Mouse (Mus musculus): ENCODE data around the gene Gramd4. TPM values are rescaled to one million over a fixed set of nuclear protein-coding genes. Genes with fewer than 3 reads are reported as not detected.

Gene Gramd4
- polyA plus RNA-seq (2012; rRNA removed): 27.5 and 32.3 TPM in 2 replicates

DNA sequence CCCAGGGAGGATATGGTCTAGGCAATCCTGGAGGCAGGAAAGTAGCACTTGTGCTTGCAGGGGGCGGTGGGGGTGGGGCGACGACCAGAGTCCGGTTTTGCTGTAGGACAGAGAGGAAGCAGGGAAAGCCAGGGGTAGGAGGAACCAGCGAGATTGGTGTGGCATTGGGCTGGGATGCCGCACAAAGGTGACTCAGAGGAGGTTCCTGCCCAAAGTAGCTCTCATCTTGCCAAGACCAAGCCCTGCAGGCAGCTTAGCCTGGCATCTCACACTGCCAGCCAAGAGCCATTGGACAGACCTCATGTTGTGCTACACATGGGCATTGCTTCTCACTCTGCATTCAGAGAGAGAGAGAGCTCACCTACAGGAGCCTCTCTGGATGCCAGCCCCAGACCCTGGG lies at the start of gene Gramd4:
TSS of gene Gramd4 (plus strand) at position 283 of the 400 bp plus-strand sequence.

DNA sequence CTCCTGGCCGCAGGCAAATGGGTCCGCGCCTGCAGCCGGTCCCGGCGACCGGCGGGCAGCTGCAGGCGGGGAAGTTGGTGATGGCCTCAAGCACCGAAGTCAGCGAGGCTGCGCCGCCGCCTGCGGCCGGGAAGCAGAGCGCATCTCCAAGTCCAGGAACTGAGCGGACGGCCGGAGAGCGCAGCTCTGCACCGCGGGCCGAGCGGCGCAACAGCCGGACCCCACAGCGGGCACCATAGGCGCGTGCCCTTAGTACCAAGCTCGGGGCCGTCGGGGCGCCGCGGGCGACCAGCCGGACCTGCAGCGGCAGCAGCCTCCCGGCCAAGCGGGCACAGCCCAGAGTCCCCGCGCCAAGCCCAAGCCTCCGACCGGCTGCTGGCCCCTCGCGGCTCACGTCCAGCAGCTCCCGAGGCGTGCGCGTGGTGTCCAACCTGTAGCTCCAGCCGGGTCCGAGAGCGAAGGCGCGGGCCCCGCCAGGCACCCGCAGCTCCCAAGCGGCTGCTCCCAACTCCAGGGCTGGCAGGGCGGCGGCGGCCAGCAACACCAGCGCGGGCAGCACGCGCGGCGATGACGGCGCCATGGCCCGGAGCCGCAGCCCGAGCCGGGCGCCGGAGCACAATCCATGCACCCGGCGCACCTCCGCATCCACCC lies 24.2 kb upstream of the Gramd4 start, which contains the start of gene Celsr1:
TSS of gene Celsr1 (minus strand) at position 587 of the 651 bp plus-strand sequence.

DNA sequence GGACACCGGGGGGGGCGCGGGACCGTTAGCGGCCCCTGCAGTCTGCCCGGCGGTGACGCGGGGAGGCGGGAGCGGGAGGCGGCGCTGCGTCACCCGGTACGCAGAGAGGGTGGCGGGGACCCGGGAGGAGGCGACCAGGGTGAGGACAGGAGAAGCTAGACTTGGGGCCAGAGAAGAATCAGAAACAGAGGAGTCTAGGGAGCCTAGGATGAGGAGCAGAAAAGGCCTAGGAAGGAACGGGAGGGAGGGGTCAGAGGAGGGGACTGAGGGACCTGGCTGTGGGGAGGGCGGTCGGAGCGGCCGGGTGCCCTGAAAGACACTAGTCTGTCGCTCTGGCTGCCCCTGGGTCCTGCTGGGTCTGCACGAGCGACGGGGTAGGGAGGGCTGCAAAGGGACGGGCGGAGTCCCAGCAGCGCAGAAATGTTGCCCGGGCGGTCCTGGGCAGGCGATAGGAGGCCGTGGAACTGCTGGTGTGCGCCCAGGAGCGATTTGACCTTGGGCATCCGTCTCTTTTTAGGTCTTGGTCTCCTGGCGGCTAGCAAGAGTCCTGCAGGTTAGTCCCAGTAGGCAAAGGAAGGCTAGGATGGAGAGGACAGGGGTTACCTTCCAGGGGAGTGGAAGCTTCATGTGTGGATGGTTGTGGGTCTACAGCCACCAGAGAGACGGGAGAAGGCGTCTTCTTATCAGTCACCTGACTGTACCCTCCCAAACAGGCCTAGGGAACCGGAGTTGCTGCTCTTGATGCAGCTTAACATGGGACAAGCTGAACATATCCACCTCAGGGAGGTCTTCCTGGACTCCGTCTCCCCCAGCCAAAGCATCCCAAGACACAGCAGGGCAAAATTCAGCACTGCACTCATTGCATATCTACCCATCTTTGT lies 128.4 kb downstream of the Gramd4 start, which contains the start of gene Cerk:
TSS of gene Cerk (minus strand) at position 453 of the 881 bp plus-strand sequence.

Other genes starting within 250 kb of the Gramd4 start
- gene Cdpf1, start 246.0 kb upstream of the Gramd4 start, polyA plus RNA-seq (2012; rRNA removed): 50.7 and 57.0 TPM in 2 replicates
- 0.74 and 0.79 TPM in 2 replicates for gene Pkdrej, start 236.0 kb upstream of the Gramd4 start, polyA plus RNA-seq (2012; rRNA removed)
- gene Ttc38, start 225.4 kb upstream of the Gramd4 start, polyA plus RNA-seq (2012; rRNA removed): 19.5 and 19.9 TPM in 2 replicates
- gene Gtse1, start 197.9 kb upstream of the Gramd4 start, polyA plus RNA-seq (2012; rRNA removed): 7.4 and 9.2 TPM in 2 replicates
- 22.1 and 22.2 TPM in 2 replicates for gene Trmu, start 178.4 kb upstream of the Gramd4 start, polyA plus RNA-seq (2012; rRNA removed)
- 29.6 and 39.4 TPM in 2 replicates for gene Celsr1, start 23.9 kb upstream of the Gramd4 start, polyA plus RNA-seq (2012; rRNA removed)
- 24.4 and 31.6 TPM in 2 replicates for gene Cerk, start 128.4 kb downstream of the Gramd4 start, polyA plus RNA-seq (2012; rRNA removed)
- 39.5 and 43.1 TPM in 2 replicates for gene Tbc1d22a, start 156.8 kb downstream of the Gramd4 start, polyA plus RNA-seq (2012; rRNA removed)

All from colon, adult 2 months (tissue).